Mouse (Mus musculus): ENCODE results near the gene Tab2. TPM values are rescaled to one million over a fixed set of nuclear protein-coding genes. Genes with fewer than 3 reads are reported as not detected.
"Not testable (repeated sequence)": the region's sequence is repeated elsewhere in the genome, so short reads cannot be mapped to it uniquely, and the experiment has no call there.

The Tab2 gene
- polyA plus RNA-seq, 1 experiment from 2014 or later = 15.8 TPM

- 90% methylated on average over 12 of the region's 12 CpGs for WGBS
Observed at GRCm38 (mm10) chr10:7907151-7907550, 48.9 kb downstream of the Tab2 start.

GRCm38 (mm10) chr10:7904157-7904556, 51.9 kb downstream of the Tab2 start:
- Histone ChIP-seq H3K4me3 (replicated peaks; ENCODE audit: low read length) (no peak overlapping the region), H3K9me3 (ENCODE audit: control insufficient read depth, low read length) (no peaks in the 10 kb centered on the region), H3K36me3 (ENCODE audit: control insufficient read depth, insufficient read depth) (peaks cover 22% of the 10 kb centered on the region; the same call in 1 of the 2 replicates), H3K27ac (ENCODE audit: low read length) (no peak overlapping the region), H3K27me3 (replicated peaks; ENCODE audit: control insufficient read depth, insufficient read depth, low read length) (no peaks in the 10 kb centered on the region), H3K4me1 (replicated peaks; ENCODE audit: control insufficient read depth, insufficient read depth, low read length) (no peaks in the 10 kb centered on the region), H3K4me2 (ENCODE audit: low read length) (no peak overlapping the region), H3K9ac (replicated peaks; ENCODE audit: low read depth, low read length) (no peak overlapping the region)
- 89% methylated on average over 5 of the region's 5 CpGs for WGBS
- ATAC-seq = no peak

More at GRCm38 (mm10) chr10:7907151-7907550, 48.9 kb downstream of the Tab2 start:
- Histone ChIP-seq H3K9me3 (ENCODE audit: control insufficient read depth, low read length) (no peaks in the 10 kb centered on the region), H3K27me3 (replicated peaks; ENCODE audit: control insufficient read depth, insufficient read depth, low read length) (no peaks in the 10 kb centered on the region), H3K4me2 (ENCODE audit: low read length) (no peak overlapping the region), H3K4me1 (replicated peaks; ENCODE audit: control insufficient read depth, insufficient read depth, low read length) (no peaks in the 10 kb centered on the region), H3K27ac (ENCODE audit: low read length) (no peak overlapping the region), H3K4me3 (replicated peaks; ENCODE audit: low read length) (no peak overlapping the region), H3K9ac (replicated peaks; ENCODE audit: low read depth, low read length) (no peak overlapping the region), H3K36me3 (ENCODE audit: control insufficient read depth, insufficient read depth) (peaks cover 20% of the 10 kb centered on the region; the same call in 1 of the 2 replicates)
- no peak for ATAC-seq

GRCm38 (mm10) chr10:7900719-7901627, 55.1 kb downstream of the Tab2 start:
- Histone ChIP-seq H3K4me3 (replicated peaks; ENCODE audit: low read length) (no peak overlapping the region), H3K27ac (ENCODE audit: low read length) (no peak overlapping the region), H3K9me3 (ENCODE audit: control insufficient read depth, low read length) (no peaks in the 10 kb centered on the region), H3K4me1 (replicated peaks; ENCODE audit: control insufficient read depth, insufficient read depth, low read length) (no peaks in the 10 kb centered on the region), H3K4me2 (ENCODE audit: low read length) (no peak overlapping the region), H3K27me3 (replicated peaks; ENCODE audit: control insufficient read depth, insufficient read depth, low read length) (no peaks in the 10 kb centered on the region), H3K36me3 (ENCODE audit: control insufficient read depth, insufficient read depth) (peaks cover 12% of the 10 kb centered on the region; the same call in 1 of the 2 replicates), H3K9ac (replicated peaks; ENCODE audit: low read depth, low read length) (no peak overlapping the region)
- 86% methylated on average over 14 of the region's 14 CpGs for whole genome bisulfite sequencing
- ATAC-seq = no peak

- Histone ChIP-seq H3K9ac (replicated peaks; ENCODE audit: low read depth, low read length) (no peak overlapping the region), H3K27ac (ENCODE audit: low read length) (no peak overlapping the region), H3K27me3 (replicated peaks; ENCODE audit: control insufficient read depth, insufficient read depth, low read length) (no peaks in the 10 kb centered on the region), H3K4me1 (replicated peaks; ENCODE audit: control insufficient read depth, insufficient read depth, low read length) (no peaks in the 10 kb centered on the region), H3K4me3 (replicated peaks; ENCODE audit: low read length) (no peak overlapping the region), H3K36me3 (ENCODE audit: control insufficient read depth, insufficient read depth) (no peaks in the 10 kb centered on the region), H3K9me3 (ENCODE audit: control insufficient read depth, low read length) (no peaks in the 10 kb centered on the region), H3K4me2 (ENCODE audit: low read length) (no peak overlapping the region)
- no peak for ATAC-seq
- 91% methylated on average over 11 of the region's 11 CpGs for WGBS
Observed at GRCm38 (mm10) chr10:7888256-7888868, 67.7 kb downstream of the Tab2 start.

- no peak overlapping the region for H3K4me3 ChIP-seq (replicated peaks; ENCODE audit: low read length)
- no peaks in the 10 kb centered on the region for H3K36me3 ChIP-seq (ENCODE audit: control insufficient read depth, insufficient read depth)
- 9% methylated on average over 5 of the region's 5 CpGs for WGBS
- no peaks in the 10 kb centered on the region for H3K27me3 ChIP-seq (replicated peaks; ENCODE audit: control insufficient read depth, insufficient read depth, low read length)
- H3K9ac ChIP-seq (replicated peaks; ENCODE audit: low read depth, low read length) = no peak overlapping the region
- H3K4me2 ChIP-seq (ENCODE audit: low read length) = no peak overlapping the region
- H3K27ac ChIP-seq (ENCODE audit: low read length) = no peak overlapping the region
- H3K4me1 ChIP-seq (replicated peaks; ENCODE audit: control insufficient read depth, insufficient read depth, low read length) = no peaks in the 10 kb centered on the region
- peak; percentile 84 for ATAC-seq
- no peaks in the 10 kb centered on the region for H3K9me3 ChIP-seq (ENCODE audit: control insufficient read depth, low read length)
Observed at GRCm38 (mm10) chr10:7883524-7883923, 72.5 kb downstream of the Tab2 start.

GRCm38 (mm10) chr10:7881971-7882370, 74.1 kb downstream of the Tab2 start:
- H3K9me3 ChIP-seq (ENCODE audit: control insufficient read depth, low read length) = no peaks in the 10 kb centered on the region
- 90% methylated on average over 3 of the region's 3 CpGs for WGBS
- H3K4me2 ChIP-seq (ENCODE audit: low read length) = no peak overlapping the region
- H3K27ac ChIP-seq (ENCODE audit: low read length) = no peak overlapping the region
- no peaks in the 10 kb centered on the region for H3K27me3 ChIP-seq (replicated peaks; ENCODE audit: control insufficient read depth, insufficient read depth, low read length)
- no peaks in the 10 kb centered on the region for H3K4me1 ChIP-seq (replicated peaks; ENCODE audit: control insufficient read depth, insufficient read depth, low read length)
- ATAC-seq = no peak
- no peaks in the 10 kb centered on the region for H3K36me3 ChIP-seq (ENCODE audit: control insufficient read depth, insufficient read depth)
- H3K4me3 ChIP-seq (replicated peaks; ENCODE audit: low read length) = no peak overlapping the region
- no peak overlapping the region for H3K9ac ChIP-seq (replicated peaks; ENCODE audit: low read depth, low read length)

GRCm38 (mm10) chr10:7880283-7880682, 75.7 kb downstream of the Tab2 start:
- not testable (repeated sequence) for H3K9me3 ChIP-seq (ENCODE audit: control insufficient read depth, low read length); H3K4me1 ChIP-seq (replicated peaks; ENCODE audit: control insufficient read depth, insufficient read depth, low read length); H3K27me3 ChIP-seq (replicated peaks; ENCODE audit: control insufficient read depth, insufficient read depth, low read length); H3K4me3 ChIP-seq (replicated peaks; ENCODE audit: low read length); H3K9ac ChIP-seq (replicated peaks; ENCODE audit: low read depth, low read length); ATAC-seq; H3K27ac ChIP-seq (ENCODE audit: low read length); H3K36me3 ChIP-seq (ENCODE audit: control insufficient read depth, insufficient read depth); H3K4me2 ChIP-seq (ENCODE audit: low read length)
- WGBS = 95% methylated on average over 3 of the region's 3 CpGs

- 84% methylated on average over 7 of the region's 7 CpGs for WGBS
- H3K4me3 ChIP-seq (replicated peaks; ENCODE audit: low read length) = no peak overlapping the region
- no peaks in the 10 kb centered on the region for H3K9me3 ChIP-seq (ENCODE audit: control insufficient read depth, low read length)
- ATAC-seq = no peak
- no peak overlapping the region for H3K4me2 ChIP-seq (ENCODE audit: low read length)
- H3K27me3 ChIP-seq (replicated peaks; ENCODE audit: control insufficient read depth, insufficient read depth, low read length) = no peaks in the 10 kb centered on the region
- H3K4me1 ChIP-seq (replicated peaks; ENCODE audit: control insufficient read depth, insufficient read depth, low read length) = 0 out of 2 replicates have a peak, but pooled peaks cover 3% of the 10 kb centered on the region
- H3K27ac ChIP-seq (ENCODE audit: low read length) = no peak overlapping the region
- H3K36me3 ChIP-seq (ENCODE audit: control insufficient read depth, insufficient read depth) = no peaks in the 10 kb centered on the region
- H3K9ac ChIP-seq (replicated peaks; ENCODE audit: low read depth, low read length) = no peak overlapping the region
Observed at GRCm38 (mm10) chr10:7874194-7874593, 81.8 kb downstream of the Tab2 start.

GRCm38 (mm10) chr10:7871381-7872020, 84.5 kb downstream of the Tab2 start:
- H3K27me3 ChIP-seq (replicated peaks; ENCODE audit: control insufficient read depth, insufficient read depth, low read length) = 0 out of 2 replicates have a peak, but pooled peaks cover 4% of the 10 kb centered on the region
- no peaks in the 10 kb centered on the region for H3K36me3 ChIP-seq (ENCODE audit: control insufficient read depth, insufficient read depth)
- no peaks in the 10 kb centered on the region for H3K9me3 ChIP-seq (ENCODE audit: control insufficient read depth, low read length)
- H3K4me3 ChIP-seq (replicated peaks; ENCODE audit: low read length) = no peak overlapping the region
- no peak overlapping the region for H3K9ac ChIP-seq (replicated peaks; ENCODE audit: low read depth, low read length)
- peaks cover 10% of the 10 kb centered on the region for H3K4me1 ChIP-seq (replicated peaks; ENCODE audit: control insufficient read depth, insufficient read depth, low read length)
- ATAC-seq = no peak
- no peak overlapping the region for H3K4me2 ChIP-seq (ENCODE audit: low read length)
- WGBS = 84% methylated on average over 5 of the region's 5 CpGs
- H3K27ac ChIP-seq (ENCODE audit: low read length) = no peak overlapping the region

Data from forebrain, embryonic 16.5 days (tissue).